Mouse (Mus musculus): Measurements from ENCODE around the gene Rab29. TPM values are rescaled to one million over a fixed set of nuclear protein-coding genes. Genes with fewer than 3 reads are reported as not detected.

The Rab29 gene
- total RNA-seq, 1 experiment from 2014 or later = 14.7 TPM

Other genes with a start within 250 kb of the Rab29 start
- 9.2 and 23.3 TPM in 2 replicates for gene Ctse, start 228.9 kb upstream of the Rab29 start, total RNA-seq (2021)
- gene Rab7b, start 178.5 kb upstream of the Rab29 start, total RNA-seq (2021) = 2.7 and 3.5 TPM in 2 replicates
- gene Slc26a9, start 123.2 kb upstream of the Rab29 start, total RNA-seq (2021) = 0.07 and 0.08 TPM in 2 replicates
- gene Pm20d1, start 69.8 kb upstream of the Rab29 start, total RNA-seq (2021) = 15.1 and 22.9 TPM in 2 replicates
- gene Slc41a1, start 39.7 kb upstream of the Rab29 start, total RNA-seq (2021) = 35.2 and 52.6 TPM in 2 replicates
- gene Nucks1, start 43.3 kb downstream of the Rab29 start, total RNA-seq (2021) = 124 and 135 TPM in 2 replicates
- gene Slc45a3, start 95.7 kb downstream of the Rab29 start, total RNA-seq (2021) = 15.5 and 18.3 TPM in 2 replicates
- 116 and 135 TPM in 2 replicates for gene Elk4, start 140.4 kb downstream of the Rab29 start, total RNA-seq (2021)
- 7.3 and 7.9 TPM in 2 replicates for gene Mfsd4a, start 200.8 kb downstream of the Rab29 start, total RNA-seq (2021)